Mouse (Mus musculus) MN1 (cell line): ENCODE data around the gene AI467606.

Experiments used
- DNase-seq: peaks from one replicate; pipeline ENCODE4 v3.0.0-alpha.2; 2016; ENCODE audit warnings: low spot score

AI467606 gene

GRCm38 (mm10) chr7:127121061-127121910 is 30.1 kb downstream of the AI467606 start:
- no peak for DNase-seq

- no peak for DNase-seq
These were observed 30.7 kb downstream of the AI467606 start, which contains the start of gene Qprt for GRCm38 (mm10) chr7:127121911-127122270. Qprt (minus strand) TSS chr7:127122226.

DNA sequence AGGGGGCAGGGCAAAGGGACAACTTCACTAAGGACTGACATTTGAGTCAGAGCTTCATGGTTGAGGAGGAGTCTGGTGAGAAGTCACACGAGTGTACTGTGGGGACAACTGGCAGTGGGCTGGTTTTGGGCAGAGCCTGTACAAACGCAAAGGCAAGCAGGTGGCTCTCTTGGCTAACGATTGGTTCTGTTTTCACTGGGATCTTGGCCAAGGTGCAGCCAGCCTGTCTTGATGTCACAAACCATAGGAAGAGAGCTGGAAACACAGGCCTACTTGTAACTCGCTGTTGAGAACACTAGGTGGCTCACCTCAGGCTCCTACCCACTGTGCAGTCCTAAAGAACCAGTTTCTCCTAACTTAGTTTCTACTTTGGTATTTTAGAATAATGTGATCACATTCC is 38.5 kb downstream of the AI467606 start:
- peak; percentile 83 for DNase-seq

- no peak for DNase-seq
These were observed 42.0 kb downstream of the AI467606 start for GRCm38 (mm10) chr7:127133125-127133524.

- DNase-seq = no peak
These were observed 43.8 kb downstream of the AI467606 start for GRCm38 (mm10) chr7:127134821-127135447.

- DNase-seq = no peak
These were observed 45.3 kb downstream of the AI467606 start for GRCm38 (mm10) chr7:127136181-127137071.

DNA sequence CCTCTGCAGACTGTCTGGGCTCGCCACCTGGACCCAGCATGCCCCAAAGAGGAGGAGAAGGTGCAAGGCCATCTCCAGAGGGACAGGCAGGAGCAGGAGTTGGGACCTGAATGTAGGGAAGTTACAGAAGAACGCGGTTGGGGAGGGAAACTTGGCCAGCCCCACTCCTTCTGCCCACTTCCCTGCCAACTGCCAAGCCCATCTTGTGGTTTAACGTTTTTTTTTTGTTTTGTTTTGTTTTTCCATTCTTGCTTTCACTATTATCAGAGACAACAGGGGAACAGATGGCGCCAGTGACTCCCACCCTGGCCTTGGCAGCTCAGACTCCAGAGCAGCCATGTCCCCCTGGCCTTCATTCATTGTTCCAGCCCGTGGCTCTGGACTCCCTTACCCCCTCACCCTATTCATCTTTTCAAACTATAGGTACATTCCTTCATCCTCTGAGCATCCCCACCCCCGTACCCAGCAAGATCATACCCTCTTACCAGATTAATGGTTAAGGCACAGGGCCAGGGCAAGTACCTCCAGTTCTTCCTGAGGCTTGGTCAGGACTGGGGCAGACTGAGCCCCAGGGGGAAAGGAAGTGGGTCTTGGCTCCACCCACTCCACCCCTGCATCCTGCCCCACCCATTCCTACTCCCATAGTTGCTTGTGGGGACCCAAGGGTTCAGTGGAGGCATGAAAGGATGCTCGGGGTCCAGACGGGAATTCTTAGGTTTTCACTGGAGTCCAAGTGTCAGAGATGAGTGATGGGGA is 46.3 kb downstream of the AI467606 start, which contains the start of gene Spn:
Gene Spn, minus strand, starts transcription at position 562 of the 756 bp plus-strand sequence.
- no peak for DNase-seq

DNA sequence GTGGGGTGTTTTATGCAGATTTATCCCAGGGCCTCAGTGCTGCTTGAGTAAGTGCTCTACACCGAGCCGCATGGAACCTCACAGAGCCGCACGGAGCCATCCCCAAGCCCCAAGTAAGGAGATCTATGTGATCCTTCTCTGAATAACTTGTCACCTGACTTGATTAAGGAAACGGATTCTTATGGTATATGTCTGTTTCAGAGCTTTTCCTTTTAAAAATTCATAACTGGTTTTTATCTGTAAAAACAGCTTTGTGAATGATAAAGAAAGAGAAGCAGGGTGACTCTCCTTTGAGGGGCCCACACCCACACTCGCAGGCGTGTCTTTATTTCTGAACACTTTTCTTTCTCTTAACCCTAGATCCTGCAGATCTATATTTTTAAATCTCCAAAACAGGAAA is 47.9 kb downstream of the AI467606 start:
- DNase-seq = no peak

- no peak for DNase-seq
These were observed 48.4 kb downstream of the AI467606 start for GRCm38 (mm10) chr7:127139562-127139961.

- DNase-seq = no peak
These were observed 49.7 kb downstream of the AI467606 start for GRCm38 (mm10) chr7:127140623-127141404.

DNA sequence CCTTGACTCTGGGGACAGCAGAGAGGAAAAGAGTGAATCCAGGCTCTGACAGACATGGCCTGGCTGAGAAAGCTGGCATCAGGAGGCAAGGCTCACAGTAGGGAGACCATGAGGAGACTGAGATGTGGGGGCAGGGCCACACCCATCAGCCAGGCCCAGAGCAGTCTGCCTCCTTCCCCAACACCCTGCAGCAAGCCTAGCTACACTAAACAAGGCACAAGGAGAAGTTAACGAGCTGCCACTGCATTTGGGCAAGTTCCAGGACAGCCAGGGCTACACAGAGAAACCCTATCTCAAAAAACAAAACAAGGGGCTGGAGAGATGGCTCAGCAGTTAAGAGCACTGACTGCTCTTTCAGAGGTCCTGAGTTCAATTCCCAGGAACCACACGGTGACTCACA is 51.1 kb downstream of the AI467606 start:
- no peak for DNase-seq

- no peak for DNase-seq
These were observed 51.5 kb downstream of the AI467606 start for GRCm38 (mm10) chr7:127142666-127143065.
